Mouse (Mus musculus) regulatory T cell (primary cell): Measurements from ENCODE around the gene Ankrd50.

Source experiments
- in situ Hi-C: fragments of 300-600 bp; cut with MboI, MseI; formaldehyde crosslinking; loops from one replicate; pipeline ENCODE4 v1.15.1; 2025; ENCODE audit warnings: high pct_unique_total_duplicates

Gene Ankrd50

DNA sequence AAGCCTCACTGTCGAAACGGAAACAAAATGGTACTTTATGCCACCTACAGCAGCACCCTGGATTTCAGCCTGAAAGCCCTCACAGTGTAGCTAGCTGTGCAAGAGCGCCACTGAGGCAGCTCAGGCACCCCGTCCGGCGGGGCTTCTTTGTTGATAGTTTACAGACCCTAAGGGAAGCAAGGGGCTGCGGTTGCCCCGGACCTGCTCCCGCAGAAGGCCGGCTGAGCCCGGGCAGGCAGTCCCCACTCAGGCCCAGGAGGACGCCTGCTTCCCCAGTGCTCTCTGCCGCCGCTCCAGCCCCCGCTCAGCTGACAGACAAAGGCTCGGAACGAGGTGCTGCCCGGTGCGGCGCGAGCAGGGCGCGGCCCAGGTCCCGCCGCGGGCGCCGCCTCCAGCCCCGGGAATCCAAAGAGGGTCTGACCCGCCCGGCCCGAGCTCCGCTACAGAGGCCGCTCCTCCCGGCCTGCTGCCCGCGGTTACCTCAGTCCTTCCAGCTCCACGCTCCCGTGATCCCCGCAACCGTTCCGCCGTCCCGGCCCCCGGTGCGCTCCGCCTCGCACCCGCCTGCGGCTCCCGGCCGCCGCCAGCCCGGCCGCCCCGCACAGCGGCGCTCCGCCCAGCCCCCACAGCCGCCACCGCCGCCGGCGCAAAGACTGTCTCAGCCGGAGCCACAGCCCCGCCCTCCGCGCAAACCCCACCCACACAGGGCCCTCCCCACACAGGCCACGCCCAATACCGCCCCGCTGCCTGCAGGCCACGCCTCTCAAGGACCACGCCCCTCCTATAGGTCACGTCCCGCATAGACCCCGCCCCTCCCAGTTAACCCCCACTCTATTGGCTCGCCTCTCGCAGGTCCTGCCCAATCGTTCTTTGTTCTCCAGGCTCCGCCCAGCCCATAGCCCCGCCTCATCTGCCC, at the start of gene Ankrd50:
TSS of gene Ankrd50 (minus strand) at position 654 of the 916 bp plus-strand sequence.
- in situ Hi-C loops, result no loop called here

DNA sequence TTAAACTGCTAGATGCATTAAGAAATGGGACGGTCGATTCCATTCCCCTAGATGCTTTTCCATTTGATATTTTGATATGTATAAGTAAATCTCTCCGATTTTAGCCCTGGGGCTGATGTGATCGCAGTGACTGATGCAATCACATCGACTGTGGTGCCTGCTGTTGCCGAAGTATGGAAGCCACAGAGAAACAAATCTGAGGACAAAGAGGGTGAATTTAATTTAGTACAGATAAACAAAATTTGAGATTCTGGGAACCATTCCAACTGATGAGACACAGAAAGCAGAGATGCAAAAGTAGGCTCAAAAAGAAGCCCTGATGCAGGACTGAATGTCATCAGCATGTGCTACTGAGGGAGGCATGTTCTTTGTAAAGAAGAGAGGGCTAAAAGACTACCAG, 49.6 kb upstream of the Ankrd50 start:
- in situ Hi-C loops, result no loop called here

DNA sequence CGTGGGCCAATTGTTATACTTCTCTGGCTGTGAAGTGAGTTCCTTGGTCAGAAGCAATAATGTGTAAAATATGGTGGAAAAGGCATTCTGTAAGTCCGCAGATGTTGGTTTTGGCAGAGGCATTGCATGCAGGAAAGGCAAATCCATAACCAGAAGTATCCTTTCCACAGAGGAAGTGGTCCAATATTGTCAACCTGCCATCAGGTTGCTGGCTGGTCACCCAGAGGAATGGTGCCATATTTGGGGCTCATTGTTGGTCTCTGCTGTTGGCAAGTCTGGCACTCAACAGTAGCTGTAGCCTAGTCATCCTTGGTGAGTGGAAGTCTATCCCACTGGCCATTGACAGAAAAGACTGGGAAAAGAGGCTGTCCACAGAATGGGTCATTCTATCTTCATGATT, 35.8 kb upstream of the Ankrd50 start:
- in situ Hi-C loops, result no loop called here

DNA sequence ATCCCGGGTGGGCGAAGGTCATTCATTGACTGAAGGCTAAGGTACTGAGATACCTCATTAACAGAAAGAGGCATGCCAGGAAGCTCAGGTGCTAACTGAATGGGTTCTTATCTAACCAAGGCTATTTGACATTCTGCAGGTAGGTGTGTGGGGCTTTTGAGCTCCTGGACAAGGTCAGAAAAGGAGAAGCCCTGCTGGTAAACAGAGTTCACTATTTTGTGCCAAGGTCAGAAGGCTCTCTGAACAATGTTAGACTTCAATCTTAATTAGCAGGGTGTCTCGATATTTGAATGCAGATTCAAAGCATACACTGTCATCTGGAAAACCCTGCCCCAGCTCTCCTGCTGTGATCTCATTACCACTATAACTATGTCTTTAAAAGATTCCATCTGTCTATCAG, 35.3 kb upstream of the Ankrd50 start:
- in situ Hi-C loops, result no loop called here

DNA sequence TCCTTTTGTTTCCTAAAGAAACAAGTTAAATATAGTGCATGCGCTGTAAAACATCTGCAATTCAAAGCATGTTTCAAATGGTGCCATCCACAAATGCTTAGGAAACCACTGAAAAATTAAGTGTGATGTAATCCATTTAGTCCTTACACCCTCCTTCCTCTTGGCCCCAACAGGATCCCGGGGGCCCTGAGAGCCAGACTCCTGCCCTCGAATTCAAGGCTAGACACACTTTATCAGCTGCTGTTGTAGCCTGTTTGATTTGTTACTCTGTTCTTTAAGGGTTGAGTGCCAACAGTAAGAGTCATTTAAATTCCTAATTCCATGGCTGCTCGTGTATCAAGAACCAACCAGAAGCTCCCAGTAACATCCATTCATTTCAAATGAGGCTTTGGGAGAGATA, 19.0 kb upstream of the Ankrd50 start:
- in situ Hi-C loops, result no loop called here

DNA sequence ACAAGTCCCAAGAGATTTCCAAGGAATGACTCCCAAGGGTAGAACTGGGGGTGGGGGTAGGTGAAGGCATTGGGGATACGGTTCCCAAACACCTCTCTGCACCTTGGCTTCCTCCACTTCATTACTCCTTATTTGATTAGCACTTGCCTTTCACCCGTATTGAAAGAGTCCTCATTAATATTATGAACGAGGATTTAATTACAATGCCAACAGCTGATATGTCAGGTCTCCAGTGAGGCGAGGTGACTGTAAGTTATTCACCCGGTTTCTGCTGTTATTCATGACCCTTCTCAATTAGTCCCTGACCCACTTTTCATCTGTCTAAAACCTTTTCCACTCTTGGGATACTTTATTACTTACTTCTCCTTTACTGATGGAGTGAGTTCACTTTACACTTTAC, 17.5 kb upstream of the Ankrd50 start:
- in situ Hi-C loops, result no loop called here

DNA sequence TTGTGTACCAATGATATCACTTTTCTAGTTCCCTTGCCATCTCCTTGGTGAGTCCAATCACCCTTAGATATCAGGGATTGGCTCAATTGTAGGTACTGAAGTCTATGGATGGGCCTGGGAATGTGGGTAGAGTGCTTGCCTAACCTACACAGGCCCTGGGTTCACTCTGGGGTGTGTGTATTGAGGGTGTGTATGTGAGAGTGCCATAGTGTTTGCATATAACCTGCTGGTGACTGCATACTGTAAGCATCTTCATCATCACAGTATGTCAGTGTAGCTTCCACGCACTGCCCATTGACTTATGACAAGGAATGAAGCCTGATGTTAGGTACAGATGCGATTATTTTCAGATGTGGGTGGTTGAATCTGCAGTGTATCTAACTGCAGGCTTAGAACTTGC, 17.1 kb upstream of the Ankrd50 start:
- in situ Hi-C loops, result no loop called here

DNA sequence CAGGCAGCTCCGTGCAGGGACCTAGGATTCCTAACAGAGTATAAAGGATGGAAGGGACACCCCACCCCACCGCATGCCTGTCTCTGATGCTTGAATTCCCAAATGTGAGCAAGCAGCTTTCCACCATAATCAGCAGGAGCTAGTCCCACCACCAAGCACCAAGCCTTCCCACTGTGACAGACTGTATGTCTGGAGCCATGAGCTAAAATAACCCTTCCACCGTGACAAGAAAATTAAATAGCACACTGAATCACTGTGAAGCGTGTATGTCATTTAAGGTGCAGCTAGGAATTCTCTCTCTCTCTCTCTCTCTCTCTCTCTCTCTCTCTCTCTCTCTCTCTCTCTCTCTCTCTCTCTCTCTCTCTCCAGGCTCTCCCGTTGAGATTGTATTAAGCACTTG, 16.7 kb upstream of the Ankrd50 start:
- in situ Hi-C loops, result no loop called here

DNA sequence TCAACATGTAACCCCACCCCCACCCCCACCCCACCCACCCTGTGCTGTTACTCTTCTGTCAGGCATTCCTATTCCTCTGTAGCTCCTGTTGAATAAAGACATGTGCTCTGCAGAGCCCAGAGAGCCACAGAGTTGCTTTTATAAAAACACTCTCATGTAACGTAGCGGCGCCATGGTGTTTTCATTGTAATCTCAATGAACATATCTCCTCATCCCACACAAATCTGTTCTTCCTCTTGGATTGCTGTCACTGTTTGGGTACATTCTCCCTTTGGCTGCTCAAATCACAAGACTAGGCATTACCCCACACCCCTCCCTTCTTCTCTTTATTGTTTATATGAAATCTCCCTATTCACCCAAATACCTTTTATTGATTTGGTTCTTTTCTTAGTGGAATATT, 13.9 kb upstream of the Ankrd50 start:
- in situ Hi-C loops, result loop anchor here (10.0 kb wide), 1 partner anchor 1944 kb away; the partner anchor contains the start of gene Exosc9

DNA sequence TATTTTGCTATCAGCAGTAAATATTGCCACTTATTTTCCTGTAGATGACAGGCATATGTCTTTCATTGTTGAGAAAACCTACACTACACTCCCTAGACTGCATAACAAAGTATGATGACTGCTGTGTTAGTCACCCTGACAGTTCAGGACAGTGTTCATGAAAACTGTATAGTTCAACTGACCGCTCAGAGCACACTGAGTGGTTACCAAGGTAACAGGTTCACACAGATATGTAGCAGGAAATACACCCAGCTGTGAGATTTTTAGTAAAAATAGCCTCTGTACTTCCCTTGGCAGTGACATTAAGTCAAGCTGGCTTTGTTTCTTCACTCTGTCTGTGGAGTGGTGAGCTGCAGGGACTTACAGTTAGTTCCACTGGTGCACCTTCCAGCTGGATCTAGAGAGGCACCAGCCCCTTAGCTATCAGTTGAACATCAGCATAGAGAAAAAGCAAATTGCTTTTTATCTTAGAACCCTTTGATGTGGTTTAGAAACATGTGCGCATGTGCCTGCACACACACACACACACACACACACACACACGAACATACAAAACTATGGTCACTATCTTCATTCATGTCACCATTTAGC, 12.2 kb upstream of the Ankrd50 start:
- in situ Hi-C loops, result loop anchor here (10.0 kb wide), 1 partner anchor 1942 kb away; the partner anchor contains the start of gene Exosc9

DNA sequence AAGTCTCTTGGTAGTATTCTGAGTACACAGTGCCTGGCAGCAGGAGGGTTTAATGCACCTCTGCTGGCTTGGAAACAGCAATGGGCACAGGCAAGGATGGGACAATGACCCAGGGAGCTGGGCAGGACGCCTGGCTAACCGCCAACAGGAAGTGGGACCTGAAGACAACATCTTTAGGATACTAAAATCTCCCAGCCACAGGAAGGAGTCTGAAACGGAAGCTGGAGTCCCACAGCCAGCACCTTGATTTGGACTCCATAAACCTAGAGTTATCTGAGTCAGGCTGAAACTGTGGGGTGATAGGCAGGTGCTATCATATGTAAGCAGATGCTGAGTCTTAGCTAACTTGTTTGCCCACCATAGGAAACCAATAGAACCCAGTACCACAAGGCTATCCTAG, 7.1 kb upstream of the Ankrd50 start:
- in situ Hi-C loops, result loop anchor here (10.0 kb wide), 1 partner anchor 1937 kb away; the partner anchor contains the start of gene Exosc9

DNA sequence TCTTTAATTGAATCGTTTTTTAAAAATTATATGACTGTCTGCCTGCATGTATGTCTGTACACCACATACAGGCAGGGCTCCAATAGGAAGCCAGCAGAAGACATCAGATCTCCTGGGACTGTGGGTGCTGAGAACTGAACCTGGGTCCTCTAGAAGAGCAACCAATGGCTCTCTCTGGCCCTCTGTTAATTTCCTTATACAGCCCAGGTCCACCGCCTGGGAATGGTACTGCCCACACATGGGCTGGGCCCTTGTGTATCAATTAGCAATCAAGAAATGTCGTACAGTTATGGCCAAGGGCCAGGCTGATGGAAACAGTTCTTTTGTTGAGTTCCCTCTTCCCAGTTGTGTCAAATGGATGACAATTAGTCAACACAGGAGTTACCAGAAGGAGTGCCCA, 6.6 kb upstream of the Ankrd50 start:
- in situ Hi-C loops, result loop anchor here (10.0 kb wide), 1 partner anchor 1936 kb away; the partner anchor contains the start of gene Exosc9

DNA sequence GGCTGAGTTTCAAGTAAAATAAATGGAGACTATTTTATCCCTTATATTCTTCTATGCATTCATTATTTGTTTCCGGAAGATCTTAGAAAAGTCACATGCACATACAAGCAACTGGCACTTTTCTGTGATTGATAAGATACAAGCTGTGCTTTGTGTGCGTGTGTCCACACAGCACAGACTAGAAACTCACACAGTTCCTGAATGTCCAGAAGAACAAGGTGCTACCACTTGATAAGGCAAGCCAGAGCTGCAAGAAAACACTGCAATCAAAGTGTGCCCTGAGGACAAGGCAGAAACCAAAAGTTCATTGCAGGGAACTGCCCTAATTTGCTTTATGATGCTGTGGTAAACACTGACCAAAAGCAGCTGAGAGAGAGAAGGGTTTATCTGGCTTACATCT, 6.1 kb upstream of the Ankrd50 start:
- in situ Hi-C loops, result loop anchor here (10.0 kb wide), 1 partner anchor 1936 kb away; the partner anchor contains the start of gene Exosc9

DNA sequence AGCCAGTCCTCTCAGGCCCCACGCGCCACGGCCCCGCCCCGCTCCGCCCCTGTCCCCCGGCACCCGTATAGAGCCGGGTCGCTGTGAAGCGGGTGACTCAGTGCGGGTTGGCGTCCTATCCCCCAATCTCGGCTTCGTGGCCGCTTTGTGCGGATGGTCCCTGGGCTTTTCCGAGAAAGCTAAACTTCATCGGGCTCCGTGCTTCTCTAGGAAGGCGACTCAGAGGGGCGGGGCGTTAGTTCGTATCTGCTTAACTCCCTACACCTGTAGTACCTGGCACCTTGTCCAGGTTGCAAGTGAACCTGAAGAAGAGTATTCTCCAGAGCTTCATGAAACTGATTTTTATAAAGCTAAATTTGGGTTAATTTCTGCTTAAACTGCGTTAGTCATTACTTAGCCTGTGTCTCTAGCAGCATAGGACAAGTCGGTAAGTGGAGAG, 482 bp upstream of the Ankrd50 start:
- in situ Hi-C loops, result no loop called here

DNA sequence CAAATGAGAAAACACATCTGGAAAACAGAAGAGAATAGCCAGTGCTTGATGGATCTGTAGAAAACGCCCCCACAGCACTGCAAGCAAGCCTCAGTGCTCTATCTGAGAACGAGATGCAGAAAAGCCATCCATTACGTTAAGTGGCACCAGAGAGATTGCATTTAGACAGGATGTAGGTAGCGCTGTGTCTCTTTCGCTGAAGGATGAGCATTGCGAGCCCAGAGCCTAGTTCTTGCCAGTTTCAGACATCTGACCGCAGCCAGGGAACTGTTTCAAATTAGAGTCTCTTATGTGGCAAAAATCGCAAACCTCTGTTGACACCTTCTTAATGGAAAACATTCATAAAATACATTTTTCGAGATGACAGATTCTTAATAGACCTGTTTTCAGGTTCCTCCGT, 1.1 kb downstream of the Ankrd50 start:
- in situ Hi-C loops, result no loop called here

DNA sequence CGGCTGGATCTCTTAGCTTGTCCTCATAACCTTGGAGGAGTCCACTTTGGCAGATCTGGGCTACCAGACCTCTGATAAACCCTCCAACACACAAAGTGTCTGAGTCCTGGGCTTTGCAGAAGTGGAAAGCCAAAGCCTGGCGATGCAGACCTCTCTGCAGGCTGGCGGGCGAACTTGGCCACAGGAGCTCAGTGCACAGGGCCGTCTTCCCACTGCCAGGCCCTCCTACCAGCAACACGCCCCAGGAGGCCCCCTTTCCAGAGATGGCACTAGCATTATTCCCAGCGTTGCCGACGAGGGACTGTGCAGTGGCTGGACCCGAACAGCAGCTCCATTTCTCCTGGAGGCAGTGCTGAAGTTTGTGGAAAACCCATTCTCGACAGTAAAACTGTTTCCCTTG, 1.9 kb downstream of the Ankrd50 start:
- in situ Hi-C loops, result no loop called here

DNA sequence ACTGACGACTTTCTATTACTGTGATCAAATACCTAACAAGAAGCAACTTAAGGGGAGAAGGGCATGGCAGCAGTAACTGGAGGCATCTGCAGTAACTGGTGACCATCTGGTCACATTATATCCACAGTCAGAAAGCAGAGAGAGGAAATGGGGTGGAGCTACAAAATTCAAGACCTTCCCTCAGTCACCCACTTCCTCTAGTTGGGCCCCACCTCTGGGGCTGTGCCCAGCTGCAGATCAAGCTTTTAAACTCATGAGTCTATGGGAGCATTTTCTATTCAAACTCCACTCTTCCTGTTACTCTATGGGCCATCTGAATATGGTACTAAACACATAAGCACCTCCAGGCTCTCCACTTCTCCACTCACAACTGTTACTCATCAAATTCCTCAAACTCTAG, 3.5 kb downstream of the Ankrd50 start:
- in situ Hi-C loops, result no loop called here

DNA sequence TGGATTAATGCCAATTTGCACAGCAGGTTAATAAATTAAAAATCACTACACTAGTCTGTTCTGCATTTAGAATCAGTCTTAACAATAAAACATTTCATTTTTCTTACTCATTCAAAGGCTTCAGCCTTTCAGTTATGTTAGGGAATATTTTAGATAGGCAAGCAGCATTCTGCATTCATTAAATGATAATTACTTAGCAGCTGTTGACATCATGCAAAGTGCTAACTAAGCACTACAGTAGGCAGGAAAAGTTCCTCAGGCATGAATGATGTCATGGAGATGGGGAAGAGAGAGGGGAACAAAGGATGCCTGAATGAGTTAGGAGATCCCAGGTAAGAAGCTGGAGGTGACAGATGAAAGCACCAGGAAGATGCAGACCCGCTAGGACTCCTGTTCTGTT, 6.7 kb downstream of the Ankrd50 start:
- in situ Hi-C loops, result no loop called here

DNA sequence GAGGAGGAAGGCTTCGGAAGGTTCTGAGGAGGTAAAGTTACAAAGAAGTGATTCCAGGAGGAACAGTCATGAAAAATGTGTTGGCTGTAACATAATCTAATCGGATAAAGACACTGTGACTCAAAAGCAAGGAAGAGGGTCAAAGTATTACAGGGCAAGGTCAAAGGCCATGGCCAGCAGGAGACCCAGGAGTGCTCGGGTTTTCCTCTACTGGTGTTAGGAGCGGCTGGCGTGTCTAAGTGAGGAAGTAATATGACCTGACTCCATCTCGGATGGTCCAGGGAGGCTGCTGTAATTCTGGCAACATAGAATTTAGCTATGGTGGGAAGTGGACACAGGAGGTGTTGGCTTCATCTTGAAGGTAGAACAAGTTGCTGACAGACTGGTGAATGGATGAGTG, 9.1 kb downstream of the Ankrd50 start:
- in situ Hi-C loops, result no loop called here

DNA sequence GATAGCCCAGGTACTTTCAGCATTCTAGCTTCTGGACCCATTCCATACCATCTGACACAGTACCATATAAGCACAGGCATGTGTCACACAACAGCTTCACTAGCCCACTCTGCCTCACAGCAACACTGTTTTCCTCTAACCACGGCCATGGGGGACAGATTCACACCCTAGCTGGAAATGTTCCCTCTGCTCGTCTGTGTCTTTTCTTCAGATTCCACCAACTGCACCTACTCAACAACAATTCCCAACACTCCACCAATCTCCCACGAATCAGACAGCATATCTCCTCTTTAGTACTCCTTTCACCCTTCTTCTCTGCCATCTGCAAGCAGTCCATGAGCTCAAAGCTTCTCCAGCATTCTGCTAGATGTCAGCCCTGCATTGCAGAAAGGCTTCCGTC, 11.5 kb downstream of the Ankrd50 start:
- in situ Hi-C loops, result no loop called here

DNA sequence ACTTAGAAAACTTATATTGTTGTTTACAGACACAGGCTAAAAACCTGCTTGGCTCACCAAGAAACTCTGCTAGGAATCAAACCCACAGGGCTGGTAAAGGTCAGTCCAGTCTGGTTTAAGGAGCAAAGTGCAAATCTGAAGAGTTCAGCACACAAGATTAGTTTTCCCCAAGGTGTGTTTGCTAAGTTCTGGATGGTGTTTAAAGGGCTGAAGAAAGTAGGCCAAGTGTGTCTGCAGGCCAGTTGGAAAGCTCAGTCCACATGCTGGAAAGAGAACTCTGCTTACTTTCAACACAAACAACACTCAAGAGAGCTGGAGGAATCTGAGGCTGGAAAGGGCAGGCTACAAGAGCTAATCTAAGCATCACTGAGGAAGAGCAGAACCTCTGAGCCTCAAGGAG, 13.1 kb downstream of the Ankrd50 start:
- in situ Hi-C loops, result no loop called here

DNA sequence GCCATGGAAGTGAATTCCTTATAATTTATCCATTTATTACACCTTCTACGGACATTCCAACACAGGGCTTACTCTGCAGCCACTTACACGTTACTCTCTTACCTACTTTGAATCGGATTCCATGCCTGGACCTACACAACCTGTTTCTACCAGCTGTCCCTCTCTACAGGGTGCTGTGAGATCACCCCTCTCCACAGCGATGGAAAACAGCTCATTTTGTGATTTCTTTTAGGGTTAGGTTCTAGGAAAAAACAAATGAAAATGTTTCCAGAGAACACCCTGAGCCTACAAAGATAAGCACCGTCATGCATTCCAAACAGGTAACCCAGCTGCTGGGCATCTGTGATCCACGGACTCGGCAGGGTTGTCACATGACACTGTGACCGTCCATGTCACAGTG, 16.5 kb downstream of the Ankrd50 start:
- in situ Hi-C loops, result no loop called here

DNA sequence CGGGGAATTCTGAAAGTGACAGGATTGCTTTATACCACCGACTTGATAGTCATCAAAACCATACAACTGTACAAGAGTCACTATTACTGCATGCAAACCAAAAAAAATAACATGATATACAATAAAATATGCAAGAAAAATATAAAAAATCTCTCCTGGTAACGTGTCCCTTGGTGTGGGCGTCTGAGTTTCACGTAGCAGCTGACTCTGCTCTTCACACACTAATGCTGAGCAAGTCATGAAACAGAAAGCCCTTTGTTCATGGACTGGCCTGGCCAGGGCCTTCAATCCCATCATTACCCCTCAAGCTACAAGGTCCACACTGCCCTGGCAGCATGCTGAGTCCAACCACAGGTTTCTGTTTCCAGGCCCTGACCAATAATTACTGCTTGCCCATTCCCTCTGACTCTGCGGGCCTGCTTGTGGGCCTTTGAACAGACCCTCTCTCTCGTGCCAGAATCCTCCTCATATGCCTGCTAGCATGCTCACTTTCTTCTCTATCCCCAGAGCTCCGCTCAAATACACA, 17.7 kb downstream of the Ankrd50 start:
- in situ Hi-C loops, result no loop called here
